Mouse (Mus musculus): ENCODE data around the gene Ptov1. TPM values are rescaled to one million over a fixed set of nuclear protein-coding genes. Genes with fewer than 3 reads are reported as not detected.

The Ptov1 gene
- polyA plus RNA-seq, 1 experiment from 2014 or later = 210 TPM

DNA sequence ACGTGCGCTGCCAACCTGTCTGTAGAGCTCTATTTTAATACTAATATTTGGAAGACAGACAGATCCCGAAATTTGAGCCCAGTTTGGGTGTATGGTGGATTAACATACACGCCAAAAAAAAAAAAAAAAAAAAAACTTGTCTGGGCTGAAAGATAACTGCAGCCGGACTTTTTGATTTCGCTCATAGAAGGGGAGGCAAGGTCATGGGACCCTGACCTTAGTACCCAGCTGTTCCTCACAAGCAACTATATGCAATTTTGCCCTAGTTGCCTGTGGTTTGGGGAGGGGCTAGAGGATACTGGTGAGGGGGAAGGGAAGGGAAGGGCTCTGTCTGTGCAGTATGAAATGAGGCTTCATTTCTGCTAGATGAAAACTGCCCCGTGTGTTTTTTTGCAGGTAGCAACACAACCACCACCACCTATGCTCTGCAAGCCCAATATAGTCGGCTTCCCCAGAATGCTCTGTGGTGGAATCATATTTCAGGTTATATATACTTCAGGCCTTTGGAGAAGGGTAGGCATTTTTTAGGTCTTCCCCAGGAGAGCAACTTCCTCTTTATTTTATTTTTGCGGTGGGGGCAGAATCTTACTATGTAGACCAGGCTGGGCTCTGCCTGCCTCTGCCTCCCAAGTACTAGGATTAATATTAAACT lies 13.2 kb downstream of the Ptov1 start:
- Histone ChIP-seq H3K9me3 (replicated peaks; ENCODE audit: control insufficient read depth, low read length) (no peaks in the 10 kb centered on the region), H3K4me3 (ENCODE audit: low read length) (peak overlapping the region; percentile 63), H3K4me1 (ENCODE audit: control insufficient read depth, insufficient read depth, low read length) (peaks cover 30% of the 10 kb centered on the region), H3K36me3 (ENCODE audit: control insufficient read depth, insufficient read depth) (no peaks in the 10 kb centered on the region), H3K9ac (ENCODE audit: low read length) (peak overlapping the region; percentile 83), H3K27me3 (ENCODE audit: control insufficient read depth, insufficient read depth, low read length) (no peaks in the 10 kb centered on the region), H3K27ac (ENCODE audit: low read length) (peak overlapping the region; percentile 82), H3K4me2 (ENCODE audit: low read depth, low read length) (peak overlapping the region; percentile 75)
- 54% methylated on average over 9 of the region's 9 CpGs for WGBS
- no peak for ATAC-seq (replicated peaks; ENCODE audit: extremely low read depth, insufficient read depth, low FRiP score)

DNA sequence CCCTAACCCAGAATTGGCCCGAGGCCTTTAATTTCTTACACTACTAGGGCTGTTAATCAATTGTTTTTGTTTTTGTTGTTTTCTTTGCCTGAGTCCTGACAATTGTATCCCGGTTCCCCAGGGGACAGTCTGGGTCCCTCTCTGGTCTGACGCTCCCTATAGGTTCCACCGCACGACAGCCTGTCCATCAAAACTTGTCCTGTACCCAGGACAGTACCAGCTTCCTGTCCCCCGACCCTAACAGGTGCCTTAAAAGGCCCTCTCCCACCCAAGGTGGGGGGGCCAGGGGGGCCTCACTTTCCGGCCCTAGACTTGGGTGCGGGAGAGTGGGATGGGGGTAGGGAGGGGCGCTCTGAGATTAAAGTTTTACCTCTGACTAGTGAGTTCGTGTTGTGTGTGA lies 14.6 kb downstream of the Ptov1 start:
- 39% methylated on average over 10 of the region's 10 CpGs for WGBS
- peak overlapping the region; percentile 94 for H3K27ac ChIP-seq (ENCODE audit: low read length)
- peak overlapping the region; percentile 79 for H3K9ac ChIP-seq (ENCODE audit: low read length)
- H3K9me3 ChIP-seq (replicated peaks; ENCODE audit: control insufficient read depth, low read length) = no peaks in the 10 kb centered on the region
- H3K36me3 ChIP-seq (ENCODE audit: control insufficient read depth, insufficient read depth) = no peaks in the 10 kb centered on the region
- H3K4me3 ChIP-seq (ENCODE audit: low read length) = peak overlapping the region; percentile 60
- H3K27me3 ChIP-seq (ENCODE audit: control insufficient read depth, insufficient read depth, low read length) = no peaks in the 10 kb centered on the region
- H3K4me1 ChIP-seq (ENCODE audit: control insufficient read depth, insufficient read depth, low read length) = peaks cover 39% of the 10 kb centered on the region
- ATAC-seq (replicated peaks; ENCODE audit: extremely low read depth, insufficient read depth, low FRiP score) = 0 out of 2 replicates have a peak, but pooled peaks have one; percentile 0
- peak overlapping the region; percentile 94 for H3K4me2 ChIP-seq (ENCODE audit: low read depth, low read length)

DNA sequence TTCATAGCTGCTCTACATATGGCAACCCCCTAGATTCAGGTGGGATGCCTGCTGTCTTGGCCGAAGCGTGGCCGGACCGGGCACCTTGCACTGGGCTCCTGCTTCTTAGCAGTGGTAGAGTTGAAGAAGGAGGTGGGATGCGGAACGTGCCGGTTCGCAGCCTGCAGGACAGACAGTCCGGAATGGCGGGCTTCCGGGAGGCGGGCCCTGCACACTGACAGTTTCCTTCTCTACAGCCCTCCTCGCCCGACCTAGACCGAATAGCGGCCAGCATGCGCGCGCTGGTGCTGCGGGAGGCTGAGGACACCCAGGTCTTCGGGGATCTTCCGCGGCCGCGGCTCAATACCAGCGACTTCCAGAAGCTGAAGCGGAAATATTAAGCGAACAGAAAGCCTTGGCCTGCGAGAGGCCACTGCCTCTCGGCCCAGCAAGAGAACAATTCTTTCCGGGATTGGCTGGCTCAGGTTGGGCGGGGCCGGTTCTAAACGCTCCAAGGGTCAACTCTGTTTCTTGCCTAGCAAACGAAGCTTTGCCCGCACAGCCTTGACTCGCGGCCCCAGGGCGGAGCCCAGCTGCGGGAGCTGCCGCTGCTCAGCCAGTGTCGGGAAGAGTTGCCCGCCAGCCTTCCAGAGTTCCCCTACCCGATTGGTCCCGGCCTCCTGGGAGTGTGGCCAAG lies 15.1 kb downstream of the Ptov1 start:
- H3K4me3 ChIP-seq (ENCODE audit: low read length) = peak overlapping the region; percentile 60
- peak; percentile 58 for ATAC-seq (replicated peaks; ENCODE audit: extremely low read depth, insufficient read depth, low FRiP score)
- H3K27ac ChIP-seq (ENCODE audit: low read length) = peak overlapping the region; percentile 94
- peaks cover 39% of the 10 kb centered on the region for H3K4me1 ChIP-seq (ENCODE audit: control insufficient read depth, insufficient read depth, low read length)
- under 1% methylated on average over 45 of the region's 45 CpGs for WGBS
- no peaks in the 10 kb centered on the region for H3K27me3 ChIP-seq (ENCODE audit: control insufficient read depth, insufficient read depth, low read length)
- peak overlapping the region; percentile 94 for H3K4me2 ChIP-seq (ENCODE audit: low read depth, low read length)
- H3K9me3 ChIP-seq (replicated peaks; ENCODE audit: control insufficient read depth, low read length) = no peaks in the 10 kb centered on the region
- no peaks in the 10 kb centered on the region for H3K36me3 ChIP-seq (ENCODE audit: control insufficient read depth, insufficient read depth)
- H3K9ac ChIP-seq (ENCODE audit: low read length) = peak overlapping the region; percentile 79

DNA sequence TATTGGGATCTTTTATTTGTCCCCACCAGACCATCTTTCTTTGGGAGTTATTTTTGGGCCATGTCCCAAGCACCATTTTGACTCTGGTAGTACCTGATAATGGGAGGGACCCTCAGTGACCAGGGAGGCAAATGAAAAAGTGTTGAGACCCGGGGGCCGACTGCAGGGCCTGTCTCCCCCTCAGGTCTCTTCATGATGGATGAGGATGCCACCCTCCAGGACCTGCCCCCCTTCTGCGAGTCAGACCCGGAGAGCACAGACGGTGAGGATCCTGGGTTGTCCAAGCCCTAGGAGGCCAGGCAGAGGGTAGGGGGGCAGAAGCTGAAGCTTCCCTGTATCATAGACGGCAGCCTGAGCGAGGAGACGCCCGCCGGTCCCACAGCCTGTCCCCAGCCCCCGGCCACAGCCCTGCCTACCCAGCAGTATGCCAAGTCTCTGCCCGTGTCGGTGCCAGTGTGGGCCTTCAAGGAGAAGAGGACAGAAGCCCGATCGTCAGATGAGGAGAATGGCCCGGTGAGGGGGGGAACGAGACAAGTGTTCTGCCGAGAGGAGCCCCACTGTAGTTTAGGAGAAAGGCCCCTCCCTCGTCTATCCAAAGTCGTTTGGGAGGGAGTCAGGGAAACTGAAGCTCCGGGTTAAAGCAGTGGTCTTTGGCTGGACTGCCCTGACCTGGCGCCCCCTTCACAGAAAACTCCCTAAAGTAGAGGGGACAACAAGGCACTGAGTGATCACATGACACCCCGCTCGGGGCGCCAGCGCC lies 15.8 kb downstream of the Ptov1 start:
- WGBS = 30% methylated on average over 26 of the region's 26 CpGs
- no peaks in the 10 kb centered on the region for H3K36me3 ChIP-seq (ENCODE audit: control insufficient read depth, insufficient read depth)
- peak overlapping the region; percentile 94 for H3K27ac ChIP-seq (ENCODE audit: low read length)
- no peak for ATAC-seq (replicated peaks; ENCODE audit: extremely low read depth, insufficient read depth, low FRiP score)
- H3K4me2 ChIP-seq (ENCODE audit: low read depth, low read length) = peak overlapping the region; percentile 94
- H3K9me3 ChIP-seq (replicated peaks; ENCODE audit: control insufficient read depth, low read length) = no peaks in the 10 kb centered on the region
- peak overlapping the region; percentile 60 for H3K4me3 ChIP-seq (ENCODE audit: low read length)
- no peaks in the 10 kb centered on the region for H3K27me3 ChIP-seq (ENCODE audit: control insufficient read depth, insufficient read depth, low read length)
- peaks cover 39% of the 10 kb centered on the region for H3K4me1 ChIP-seq (ENCODE audit: control insufficient read depth, insufficient read depth, low read length)
- peak overlapping the region; percentile 79 for H3K9ac ChIP-seq (ENCODE audit: low read length)

DNA sequence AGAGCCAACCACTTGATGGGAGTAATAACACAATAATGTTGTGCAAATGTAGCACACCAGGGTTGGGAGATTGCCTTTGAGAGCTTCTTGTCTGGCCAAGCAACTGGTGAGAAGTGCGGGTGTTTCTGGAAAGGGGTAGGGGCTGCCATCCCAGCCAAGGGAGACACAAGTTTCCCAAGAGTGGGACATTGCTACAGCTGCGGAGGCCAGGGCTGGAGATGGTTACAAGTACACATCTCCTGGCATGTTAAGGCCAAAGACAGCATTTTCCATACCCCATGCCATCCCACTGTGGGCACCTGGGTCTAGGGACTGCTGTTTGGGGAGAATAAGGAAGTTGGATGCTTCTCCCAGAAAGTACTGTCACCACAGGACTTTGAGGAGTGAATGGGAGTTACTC lies 16.5 kb downstream of the Ptov1 start:
- 87% methylated on average over 2 of the region's 2 CpGs for WGBS
- Histone ChIP-seq H3K4me2 (ENCODE audit: low read depth, low read length) (no peak overlapping the region), H3K4me3 (ENCODE audit: low read length) (no peak overlapping the region), H3K4me1 (ENCODE audit: control insufficient read depth, insufficient read depth, low read length) (peaks cover 40% of the 10 kb centered on the region), H3K36me3 (ENCODE audit: control insufficient read depth, insufficient read depth) (no peaks in the 10 kb centered on the region), H3K27ac (ENCODE audit: low read length) (no peak overlapping the region), H3K9me3 (replicated peaks; ENCODE audit: control insufficient read depth, low read length) (no peaks in the 10 kb centered on the region), H3K9ac (ENCODE audit: low read length) (no peak overlapping the region), H3K27me3 (ENCODE audit: control insufficient read depth, insufficient read depth, low read length) (no peaks in the 10 kb centered on the region)
- ATAC-seq (replicated peaks; ENCODE audit: extremely low read depth, insufficient read depth, low FRiP score) = no peak

DNA sequence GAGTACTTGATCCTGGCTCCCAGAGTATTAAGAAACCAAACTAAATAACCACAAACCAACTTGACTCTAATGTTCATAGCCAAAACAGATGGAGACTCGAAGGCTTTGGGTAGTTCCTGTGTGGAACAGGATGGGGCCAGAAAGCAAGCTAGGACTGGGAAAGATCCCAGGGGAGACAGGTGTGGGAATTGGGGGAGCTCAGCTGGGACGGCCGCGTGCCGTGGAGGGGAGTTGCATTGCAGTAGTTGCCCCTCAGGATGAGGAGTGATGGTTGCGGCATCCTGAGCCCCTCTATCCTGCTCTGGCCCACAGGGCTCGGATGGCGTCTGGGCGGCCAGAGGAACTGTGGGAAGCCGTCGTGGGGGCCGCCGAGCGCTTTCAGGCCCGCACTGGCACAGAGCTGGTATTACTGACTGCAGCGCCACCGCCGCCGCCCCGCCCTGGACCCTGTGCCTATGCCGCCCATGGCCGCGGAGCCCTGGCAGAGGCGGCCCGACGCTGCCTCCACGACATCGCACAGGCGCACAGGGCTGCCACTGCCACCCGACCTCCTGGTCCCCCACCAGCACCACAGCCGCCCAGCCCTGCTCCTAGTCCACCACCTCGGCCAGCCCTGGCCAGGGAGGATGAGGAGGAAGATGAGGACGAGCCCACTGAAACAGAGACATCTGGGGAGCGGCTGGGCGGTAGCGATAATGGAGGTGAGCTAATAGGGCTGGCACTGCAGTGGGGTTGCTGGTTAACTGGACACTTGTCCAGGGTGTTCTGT lies 17.1 kb downstream of the Ptov1 start:
- Histone ChIP-seq H3K9ac (ENCODE audit: low read length) (no peak overlapping the region), H3K4me3 (ENCODE audit: low read length) (no peak overlapping the region), H3K27ac (ENCODE audit: low read length) (no peak overlapping the region), H3K36me3 (ENCODE audit: control insufficient read depth, insufficient read depth) (no peaks in the 10 kb centered on the region), H3K27me3 (ENCODE audit: control insufficient read depth, insufficient read depth, low read length) (no peaks in the 10 kb centered on the region), H3K4me1 (ENCODE audit: control insufficient read depth, insufficient read depth, low read length) (peaks cover 43% of the 10 kb centered on the region), H3K9me3 (replicated peaks; ENCODE audit: control insufficient read depth, low read length) (no peaks in the 10 kb centered on the region), H3K4me2 (ENCODE audit: low read depth, low read length) (no peak overlapping the region)
- WGBS = 84% methylated on average over 36 of the region's 36 CpGs
- ATAC-seq (replicated peaks; ENCODE audit: extremely low read depth, insufficient read depth, low FRiP score) = no peak

DNA sequence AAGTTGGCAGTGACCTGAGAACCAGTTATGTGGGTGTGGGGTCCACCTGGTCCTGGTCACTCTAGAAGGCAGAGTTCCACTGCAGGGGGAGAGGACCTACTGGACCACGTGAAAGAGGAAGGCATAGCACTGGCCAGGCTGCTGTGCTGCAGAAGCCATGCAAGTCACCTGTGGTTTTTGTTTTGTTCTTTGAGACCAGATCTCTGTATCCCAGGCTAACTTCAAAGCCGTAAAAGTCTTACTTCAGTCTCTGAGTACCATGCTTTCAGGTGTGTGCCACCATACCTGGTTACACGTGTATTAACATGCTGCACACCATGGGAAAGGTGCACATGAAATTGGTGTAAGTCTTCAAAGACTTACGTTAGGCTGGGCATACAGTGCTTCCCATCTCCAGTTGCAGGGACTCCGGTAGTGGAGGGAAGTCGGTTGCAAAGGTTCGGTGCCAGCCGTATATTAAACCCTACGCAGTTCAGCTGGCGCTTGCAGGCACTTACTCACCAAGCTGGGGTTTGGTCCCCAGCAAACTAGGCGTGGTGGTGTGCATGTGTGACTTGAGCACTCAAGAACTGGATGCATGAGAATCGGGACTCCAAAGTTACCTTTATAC lies 17.9 kb downstream of the Ptov1 start:
- ATAC-seq (replicated peaks; ENCODE audit: extremely low read depth, insufficient read depth, low FRiP score) = no peak
- Histone ChIP-seq H3K4me1 (ENCODE audit: control insufficient read depth, insufficient read depth, low read length) (peaks cover 44% of the 10 kb centered on the region), H3K27ac (ENCODE audit: low read length) (no peak overlapping the region), H3K9ac (ENCODE audit: low read length) (no peak overlapping the region), H3K4me2 (ENCODE audit: low read depth, low read length) (no peak overlapping the region), H3K36me3 (ENCODE audit: control insufficient read depth, insufficient read depth) (no peaks in the 10 kb centered on the region), H3K9me3 (replicated peaks; ENCODE audit: control insufficient read depth, low read length) (no peaks in the 10 kb centered on the region), H3K4me3 (ENCODE audit: low read length) (no peak overlapping the region), H3K27me3 (ENCODE audit: control insufficient read depth, insufficient read depth, low read length) (no peaks in the 10 kb centered on the region)
- WGBS = 90% methylated on average over 12 of the region's 12 CpGs

DNA sequence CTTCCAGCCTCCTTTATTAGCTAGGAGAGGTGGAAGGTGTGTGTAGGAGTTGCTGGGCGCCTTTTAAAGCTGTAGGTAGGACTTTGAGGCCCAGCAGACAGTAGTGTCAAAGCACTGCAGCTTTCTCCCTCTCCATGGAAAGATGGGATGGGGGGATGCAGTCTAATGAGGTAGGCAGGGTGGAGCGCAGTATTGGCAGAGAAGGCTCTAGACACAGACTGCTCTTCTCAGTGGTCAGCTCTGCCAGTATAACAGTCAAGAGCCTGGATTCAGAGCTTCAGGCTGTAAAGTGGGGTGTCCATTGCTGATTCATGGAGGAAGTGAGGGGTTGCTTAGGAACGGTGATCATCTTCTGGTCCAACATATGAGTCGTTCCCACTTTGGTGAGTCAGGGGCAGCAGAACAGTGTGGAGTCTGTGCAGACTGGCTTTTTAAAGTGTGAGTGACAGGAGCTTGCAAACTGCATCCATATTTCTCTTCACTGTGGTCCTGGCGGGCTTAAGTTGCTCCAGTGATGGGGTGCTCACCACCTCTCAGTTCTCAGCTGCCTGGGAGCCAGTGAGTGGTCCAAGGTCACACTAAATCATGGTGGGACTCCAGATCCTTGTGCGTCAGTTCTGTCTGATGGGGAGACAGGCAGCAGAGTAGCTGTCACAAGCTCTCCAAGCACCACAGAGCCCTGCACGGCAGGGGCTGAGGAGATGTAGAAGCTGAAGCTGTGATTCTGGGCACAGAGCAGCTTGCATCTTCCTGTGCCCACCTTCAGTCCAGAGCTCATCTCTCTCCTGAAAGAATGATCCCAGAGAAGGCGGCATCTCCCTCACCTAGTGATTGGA lies 18.6 kb downstream of the Ptov1 start:
- peak overlapping the region; percentile 94 for H3K9ac ChIP-seq (ENCODE audit: low read length)
- no peak for ATAC-seq (replicated peaks; ENCODE audit: extremely low read depth, insufficient read depth, low FRiP score)
- H3K4me1 ChIP-seq (ENCODE audit: control insufficient read depth, insufficient read depth, low read length) = peaks cover 37% of the 10 kb centered on the region
- peak overlapping the region; percentile 85 for H3K4me3 ChIP-seq (ENCODE audit: low read length)
- H3K27me3 ChIP-seq (ENCODE audit: control insufficient read depth, insufficient read depth, low read length) = no peaks in the 10 kb centered on the region
- peak overlapping the region; percentile 85 for H3K4me2 ChIP-seq (ENCODE audit: low read depth, low read length)
- 68% methylated on average over 8 of the region's 8 CpGs for WGBS
- H3K27ac ChIP-seq (ENCODE audit: low read length) = peak overlapping the region; percentile 99
- no peaks in the 10 kb centered on the region for H3K9me3 ChIP-seq (replicated peaks; ENCODE audit: control insufficient read depth, low read length)
- H3K36me3 ChIP-seq (ENCODE audit: control insufficient read depth, insufficient read depth) = peaks cover 7% of the 10 kb centered on the region
